Mouse (Mus musculus) heart, adult 10 weeks (tissue): ENCODE measurements around the gene Ascl1. TPM values are rescaled to one million over a fixed set of nuclear protein-coding genes. Genes with fewer than 3 reads are reported as not detected.

Experiments used
- polyA plus RNA-seq: library from polyadenylated mRNA; stranded (reverse); fragments of 350-450 nt; fragmentation: Illumina TruSeq; extraction: RNeasy Lipid Tissue Mini Kit (QIAGEN cat#74804); gene quantifications from one replicate; pipeline ENCODE4 v1.2.3, GENCODE M21; 2014; ENCODE audit warnings: low read depth, low replicate concordance

The Ascl1 gene
- polyA plus RNA-seq = not detected

DNA sequence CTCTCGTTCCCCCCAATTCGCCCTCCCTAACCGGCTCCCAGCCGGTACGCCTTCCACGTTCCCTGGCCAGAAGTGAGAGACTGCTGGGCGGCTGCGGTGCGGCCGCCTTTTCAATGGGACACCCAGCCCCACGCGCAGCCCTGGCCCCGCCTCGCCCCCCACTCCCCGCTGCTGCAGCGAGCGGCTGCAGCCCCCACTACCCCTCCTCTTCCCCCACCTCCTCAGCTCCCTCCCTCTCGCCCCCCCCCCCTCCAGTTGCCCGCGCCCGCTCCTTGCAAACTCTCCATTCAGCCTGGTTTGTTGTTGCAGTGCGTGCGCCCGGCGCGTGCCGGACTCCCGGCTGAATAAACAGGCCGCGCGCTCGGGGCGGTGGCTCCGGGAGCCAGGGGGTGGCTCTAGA lies at the start of gene Ascl1:
Gene Ascl1, minus strand, starts transcription at position 85 of the 400 bp plus-strand sequence.

DNA sequence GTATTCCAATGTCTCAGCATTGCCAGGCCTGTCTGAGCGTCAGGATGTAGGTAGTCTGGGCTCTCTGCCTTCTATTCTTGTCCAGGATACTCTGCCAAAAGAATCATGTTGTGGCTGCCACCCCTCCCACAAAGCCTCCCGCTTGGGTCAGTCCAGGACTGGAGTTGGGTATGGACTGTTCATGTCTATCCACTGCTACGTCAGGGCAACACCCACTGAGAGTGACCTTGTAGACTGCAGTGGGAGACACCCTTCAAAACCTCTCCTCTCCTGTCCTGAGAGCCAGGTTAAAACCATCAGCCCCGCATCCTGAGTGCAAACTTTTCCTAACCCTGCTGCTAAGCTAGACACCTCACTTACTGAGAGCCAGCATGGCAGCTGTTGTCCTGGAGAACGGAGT lies 28.2 kb upstream of the Ascl1 start, which contains the start of gene Pah:
Gene Pah, plus strand, starts transcription at position 150 of the 400 bp plus-strand sequence.

Other genes with a start within 250 kb of the Ascl1 start
- 0.47 TPM for gene Pah, start 28.1 kb upstream of the Ascl1 start, polyA plus RNA-seq